Mouse (Mus musculus) right cerebral cortex, adult 18-20 months (tissue): ENCODE data around the gene Ankrd6.

ENCODE experiments used
- DNase-seq: peaks from one replicate; pipeline ENCODE4 v3.0.0; 2022; ENCODE audit warnings: mixed read lengths

Ankrd6 gene

DNA sequence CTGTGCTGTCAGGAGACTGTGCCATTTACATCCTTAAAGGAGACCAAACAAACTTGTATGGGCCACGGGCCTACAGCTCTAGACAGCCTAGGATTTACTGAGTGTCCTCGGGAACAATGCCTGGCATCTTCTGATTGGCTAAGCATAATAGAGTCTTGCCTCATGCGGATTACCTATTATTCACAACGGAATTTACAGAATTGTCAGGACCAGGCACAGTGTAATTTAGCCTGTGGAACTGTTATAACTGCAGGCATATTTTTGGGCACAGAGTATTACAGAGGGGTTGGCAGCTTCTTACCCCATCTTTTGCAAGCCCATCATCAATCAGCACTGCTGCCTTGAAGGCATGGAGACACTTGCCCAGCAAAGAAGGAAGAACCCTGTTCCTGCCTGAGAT lies 51.6 kb downstream of the Ankrd6 start:
- no peak for DNase-seq

DNA sequence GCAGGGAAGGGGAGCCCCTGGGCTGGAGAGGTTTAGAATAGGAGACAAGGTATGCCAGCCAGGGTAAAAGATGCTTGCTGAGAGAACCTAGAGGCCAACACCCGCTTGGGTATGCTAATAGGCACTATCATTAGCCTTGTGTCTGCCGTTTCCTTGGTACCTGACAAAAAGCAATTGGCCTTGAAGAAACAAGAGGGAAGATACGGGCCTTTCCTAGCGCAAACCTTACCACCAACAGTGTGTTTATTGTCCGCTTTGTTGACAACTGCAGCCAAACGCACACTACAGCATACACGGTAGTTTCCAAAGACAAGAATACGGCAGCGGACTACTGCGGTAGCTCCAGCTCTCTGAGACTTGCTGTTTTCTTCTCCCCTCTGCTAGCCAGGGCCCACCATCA lies 59.3 kb downstream of the Ankrd6 start:
- no peak for DNase-seq

DNA sequence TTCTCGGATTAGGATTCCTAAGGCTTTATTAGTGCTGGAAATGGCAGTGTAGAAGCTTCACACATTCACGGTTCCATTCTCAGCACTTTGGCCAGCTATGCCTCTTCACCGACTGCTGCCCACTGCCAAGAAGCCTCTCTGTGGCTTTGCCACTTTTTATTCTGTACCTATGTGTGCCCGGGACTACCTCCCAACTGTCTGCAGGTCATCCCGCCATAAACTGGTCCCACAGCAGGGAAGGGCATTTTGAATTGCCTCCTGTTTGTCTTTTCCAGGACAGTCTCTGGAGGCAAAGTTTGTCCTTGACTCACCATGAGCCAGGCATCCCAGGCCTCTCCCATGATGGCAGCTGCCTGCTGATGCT lies 59.9 kb downstream of the Ankrd6 start:
- DNase-seq: no peak

DNA sequence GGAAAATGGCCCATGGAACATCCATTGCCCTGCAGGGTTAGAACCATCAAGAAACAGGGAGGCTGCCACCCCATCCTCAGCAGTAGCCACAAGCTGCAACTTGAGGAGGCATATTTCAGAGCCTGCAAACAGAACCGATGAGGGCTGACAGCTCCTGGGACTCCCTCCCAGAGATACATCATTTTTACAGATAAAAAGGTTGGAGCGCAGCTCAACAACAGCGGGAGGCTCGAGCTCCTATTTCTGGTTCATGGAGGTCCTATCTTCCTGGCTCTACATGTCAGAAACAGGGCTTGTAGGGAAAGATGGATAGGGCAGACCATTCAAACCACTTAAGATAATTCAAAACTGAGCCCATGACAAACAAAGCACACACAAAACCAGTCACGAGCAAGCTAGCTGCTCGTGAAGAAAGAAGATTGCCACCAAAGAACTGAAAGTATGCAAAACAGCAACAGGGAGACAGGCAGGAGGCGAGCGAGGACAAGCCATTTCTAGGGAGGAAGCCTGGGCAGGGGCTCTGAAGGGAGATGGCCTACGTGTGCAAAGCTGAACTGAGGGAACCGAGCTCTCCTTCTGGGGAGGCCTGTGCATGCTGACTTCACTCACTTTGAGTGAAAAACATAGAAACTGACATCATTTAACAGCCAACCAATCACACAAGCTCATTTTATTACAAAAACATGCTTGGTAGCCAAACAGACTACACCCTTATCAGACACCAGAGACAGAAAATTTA lies 60.5 kb downstream of the Ankrd6 start:
- DNase-seq: no peak

DNA sequence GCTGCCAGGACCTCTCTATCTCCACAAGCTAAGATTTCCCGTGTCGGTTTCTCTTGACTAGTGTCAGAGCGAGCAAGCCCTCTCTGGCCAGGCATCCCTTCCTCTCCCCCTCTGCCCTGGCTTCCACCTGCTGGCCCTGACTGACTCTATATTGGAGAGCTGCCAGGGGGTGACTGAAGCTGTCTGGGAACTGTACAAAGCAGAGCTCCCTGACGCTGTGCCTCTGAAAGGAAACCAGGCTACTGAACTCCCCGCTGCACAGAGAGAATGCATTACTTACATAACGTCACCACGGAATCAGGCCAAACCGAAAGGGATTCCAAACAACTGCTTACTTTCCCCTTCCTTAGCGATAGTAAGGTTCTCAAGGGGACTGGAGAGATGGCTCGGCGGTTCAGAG lies 61.4 kb downstream of the Ankrd6 start:
- DNase-seq: peak; percentile 62

DNA sequence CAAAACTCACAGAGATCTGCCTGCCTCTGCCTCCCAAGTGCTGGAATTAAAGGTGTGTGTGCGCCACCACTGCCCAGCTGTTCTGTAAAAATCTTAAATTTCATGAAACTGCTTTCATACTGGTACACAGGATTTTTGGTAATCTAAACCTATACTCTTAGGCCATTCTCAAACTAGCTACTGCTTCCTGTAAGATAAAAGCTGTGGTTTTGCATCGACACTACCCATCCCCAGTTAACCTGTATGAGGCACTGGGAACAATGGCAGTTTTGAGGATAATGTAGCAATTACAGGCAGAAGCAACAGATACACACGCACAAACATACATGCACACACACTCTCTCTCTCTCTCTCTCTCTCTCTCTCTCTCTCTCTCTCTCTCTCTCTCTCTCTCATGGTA lies 64.2 kb downstream of the Ankrd6 start:
- DNase-seq: no peak

DNA sequence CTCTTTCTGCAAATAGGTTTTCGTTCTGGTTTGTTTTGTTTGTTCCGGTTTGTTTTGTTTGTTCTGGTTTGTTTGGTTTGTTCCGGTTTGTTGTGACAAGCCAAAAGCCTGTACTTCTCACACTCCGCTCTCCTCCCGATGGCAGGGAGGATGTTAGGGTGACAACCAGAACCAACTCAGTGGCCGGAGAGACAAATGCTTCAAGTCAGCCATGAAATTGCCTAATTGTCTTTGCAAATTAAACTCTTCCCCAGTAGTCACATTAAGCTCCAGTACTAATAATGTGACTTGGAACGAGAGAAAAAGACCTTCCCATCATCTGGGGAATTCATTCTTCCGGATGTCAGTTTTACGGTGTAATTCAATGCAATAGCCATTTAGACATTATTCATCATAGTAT lies 66.0 kb downstream of the Ankrd6 start:
- DNase-seq: no peak

DNA sequence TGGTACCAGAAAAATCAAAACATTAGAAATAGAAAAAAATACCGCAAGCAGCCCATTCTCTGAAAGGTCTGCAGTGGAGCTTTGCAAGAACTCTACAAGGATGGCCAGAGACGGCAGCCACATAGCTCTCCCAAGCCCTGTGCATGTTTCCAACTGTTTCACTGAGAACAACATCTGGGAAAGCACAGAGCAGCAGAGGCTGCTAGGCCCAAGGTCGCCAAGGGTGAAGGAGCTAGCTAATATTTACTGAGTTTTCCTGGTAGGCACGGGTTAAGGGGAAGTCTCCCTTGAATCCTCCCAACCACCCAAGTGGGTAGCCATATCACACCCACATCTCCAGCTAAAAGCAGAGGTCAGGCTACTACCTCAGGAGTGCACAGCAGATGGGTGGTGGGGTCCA lies 69.6 kb downstream of the Ankrd6 start:
- DNase-seq: no peak

DNA sequence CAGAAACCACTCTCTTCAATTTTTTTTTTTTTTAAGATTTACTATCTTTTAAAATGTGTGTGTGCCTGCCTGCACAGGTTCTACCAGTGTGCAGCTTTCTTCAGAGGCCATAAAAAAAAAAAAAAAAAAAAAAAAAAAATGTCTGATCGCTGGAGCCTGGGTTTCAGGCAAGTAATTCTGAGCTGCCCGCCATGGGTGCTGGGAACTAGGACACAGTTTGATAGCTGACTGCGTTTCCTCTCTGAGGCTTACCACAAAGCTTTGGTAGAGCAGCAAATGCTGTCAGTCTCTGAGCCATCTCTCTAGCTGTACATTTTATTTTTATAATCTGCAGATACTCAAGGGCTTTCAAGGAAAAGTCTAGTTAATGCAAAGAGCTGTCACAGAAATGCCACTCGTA lies 76.0 kb downstream of the Ankrd6 start:
- DNase-seq: no peak

DNA sequence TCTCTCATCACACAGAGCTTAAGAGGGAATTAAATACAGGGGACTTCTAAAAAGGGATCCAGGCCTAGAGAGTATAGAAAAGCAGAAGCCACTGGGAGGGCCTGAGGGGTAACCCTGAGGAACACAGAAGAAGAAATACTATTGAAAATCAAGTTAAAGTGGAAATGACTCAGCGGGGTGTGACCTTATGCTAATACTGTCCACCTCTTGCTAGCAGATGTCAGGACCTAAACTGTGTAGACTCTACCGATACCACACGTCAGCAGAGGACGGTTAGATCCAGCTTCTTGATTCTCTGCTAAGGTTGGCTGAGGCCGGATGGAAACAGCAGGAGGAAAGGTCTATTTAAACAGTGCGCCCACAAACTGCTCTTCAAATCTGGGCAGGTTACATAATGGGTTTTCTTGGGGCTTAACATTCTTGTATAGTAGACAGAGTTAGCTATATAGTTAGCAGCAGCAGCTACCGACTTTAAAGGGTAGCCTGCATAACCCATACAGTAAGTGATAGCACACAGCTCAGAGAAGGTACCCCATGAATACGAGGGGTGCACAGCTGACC lies 78.4 kb downstream of the Ankrd6 start:
- DNase-seq: peak; percentile 29

DNA sequence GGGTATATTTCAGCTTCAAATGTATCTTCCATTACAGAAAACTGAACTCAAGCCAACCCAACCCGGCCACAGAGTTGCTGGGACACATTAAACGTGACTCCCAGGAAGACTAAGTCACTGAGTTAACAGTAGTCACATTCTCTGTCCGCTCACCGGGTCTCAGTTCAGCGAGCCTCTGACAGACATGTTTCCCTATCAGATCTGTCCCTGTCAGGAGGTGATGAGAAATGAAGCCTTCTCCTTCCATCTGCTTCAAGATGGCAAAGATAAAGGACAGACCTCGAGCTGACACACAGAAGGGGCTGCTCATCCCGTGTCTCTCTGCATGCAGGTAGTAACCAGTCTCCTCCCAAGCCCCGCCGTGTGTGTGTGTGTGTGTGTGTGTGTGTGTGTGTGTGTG lies 81.3 kb downstream of the Ankrd6 start:
- no peak for DNase-seq

DNA sequence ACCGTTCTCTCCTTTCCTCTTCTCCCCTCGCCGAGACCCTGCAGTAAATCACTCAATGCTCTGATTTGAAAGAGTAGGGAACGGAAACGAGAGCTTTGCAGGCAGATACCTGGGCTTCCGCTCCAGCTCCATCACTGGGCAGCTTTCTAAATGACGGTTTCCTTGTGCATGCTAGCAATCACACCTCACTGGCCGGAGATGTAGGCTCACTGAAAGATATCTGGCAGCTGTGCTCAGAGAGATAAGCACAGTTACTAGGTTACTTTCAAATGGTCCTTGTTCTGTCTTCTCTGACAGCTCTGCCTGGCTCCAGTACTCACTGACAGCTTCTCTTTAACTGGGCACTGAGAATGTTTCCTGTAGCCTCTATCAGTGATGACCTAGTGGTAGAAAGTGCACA lies 81.8 kb downstream of the Ankrd6 start:
- DNase-seq: no peak

DNA sequence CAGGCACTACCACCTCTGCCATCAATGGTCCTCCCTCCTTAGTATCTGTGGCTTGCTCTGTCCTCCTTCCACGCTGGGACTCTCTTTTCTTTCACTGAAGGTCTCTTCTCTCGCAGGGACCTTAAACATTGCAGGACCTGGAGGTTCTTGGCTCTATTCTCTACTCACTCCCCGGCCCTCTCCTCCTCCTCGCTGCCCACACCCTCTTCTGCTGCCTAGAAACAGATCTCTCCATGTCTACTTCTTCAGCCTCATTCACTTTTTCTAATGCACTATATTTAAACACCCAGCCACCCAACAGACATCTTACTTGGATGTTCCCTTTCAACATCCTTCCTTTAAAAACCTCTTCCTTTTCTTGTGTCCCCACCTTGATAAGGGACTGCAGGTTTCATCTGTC lies 82.2 kb downstream of the Ankrd6 start:
- DNase-seq: peak; percentile 57

DNA sequence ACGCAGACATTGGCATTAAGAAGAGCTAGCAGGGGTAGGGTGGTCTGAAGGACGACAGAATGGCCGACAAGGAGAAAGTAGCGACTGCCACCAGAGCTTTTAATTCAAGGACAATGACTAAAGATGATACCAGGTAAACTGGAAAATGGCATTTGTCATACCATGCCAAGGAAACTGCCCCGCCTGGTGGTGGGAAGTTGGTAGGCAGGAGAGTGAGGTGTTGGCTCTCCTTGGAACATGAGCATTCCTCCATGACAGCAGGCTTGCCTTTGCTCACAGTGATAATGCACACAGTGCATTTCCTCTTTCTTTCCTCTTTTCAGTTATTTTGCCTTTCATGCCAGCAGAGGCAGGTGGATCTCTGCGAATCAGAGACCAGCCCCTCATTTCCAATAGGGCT lies 83.2 kb downstream of the Ankrd6 start:
- no peak for DNase-seq

DNA sequence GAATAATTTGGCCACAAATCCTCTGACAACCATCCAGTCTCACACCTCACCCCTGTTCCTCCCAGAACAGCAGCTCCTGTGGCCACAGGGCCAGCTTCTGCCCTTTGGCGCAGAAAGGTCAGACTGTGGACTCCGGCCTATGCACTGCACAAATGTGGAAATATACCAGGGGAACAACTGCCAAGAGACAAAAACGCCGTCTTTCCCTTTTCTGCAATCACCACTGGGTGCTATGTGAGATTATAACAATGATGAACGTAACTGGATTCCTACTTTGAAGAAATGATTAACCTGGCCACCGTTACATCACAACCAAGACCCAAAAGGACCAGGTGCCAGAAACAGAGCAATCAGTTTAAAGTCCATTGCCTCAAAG lies 85.8 kb downstream of the Ankrd6 start:
- DNase-seq: no peak

DNA sequence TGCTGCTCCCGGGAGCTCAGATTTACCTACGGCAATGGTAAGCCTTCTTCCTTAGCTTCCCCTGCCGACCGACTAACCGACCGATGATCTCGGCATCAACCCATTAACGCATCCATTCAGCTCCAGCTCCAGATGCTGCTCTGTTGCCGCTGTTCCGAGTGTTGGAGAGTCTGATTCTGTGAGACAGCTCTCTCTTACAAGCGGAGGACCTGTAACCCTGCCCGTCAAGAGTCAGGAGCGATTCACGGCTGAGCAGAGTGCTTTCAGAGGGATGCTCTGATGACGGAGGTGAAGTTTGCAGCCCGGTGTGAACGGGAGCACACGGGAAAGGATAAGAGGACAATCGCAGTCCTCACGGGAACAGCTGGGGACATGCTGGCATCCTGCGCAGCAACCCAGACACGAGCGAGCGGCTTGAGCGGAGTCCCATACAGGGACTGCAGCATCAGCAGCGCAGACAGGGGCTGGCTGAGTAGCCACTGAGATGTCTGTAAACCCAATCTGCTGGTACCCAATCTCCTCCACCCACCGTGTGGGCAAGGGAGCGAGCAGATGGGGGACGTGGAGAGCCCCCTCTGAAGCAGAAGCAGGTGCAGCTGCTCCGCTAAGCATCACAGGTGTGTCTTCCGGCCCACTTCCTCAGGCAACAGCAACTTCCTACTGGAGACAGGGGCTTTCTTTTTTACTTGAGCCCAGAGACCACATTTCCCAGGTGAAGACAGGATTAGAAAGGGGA lies 86.3 kb downstream of the Ankrd6 start:
- DNase-seq: peak; percentile 15

DNA sequence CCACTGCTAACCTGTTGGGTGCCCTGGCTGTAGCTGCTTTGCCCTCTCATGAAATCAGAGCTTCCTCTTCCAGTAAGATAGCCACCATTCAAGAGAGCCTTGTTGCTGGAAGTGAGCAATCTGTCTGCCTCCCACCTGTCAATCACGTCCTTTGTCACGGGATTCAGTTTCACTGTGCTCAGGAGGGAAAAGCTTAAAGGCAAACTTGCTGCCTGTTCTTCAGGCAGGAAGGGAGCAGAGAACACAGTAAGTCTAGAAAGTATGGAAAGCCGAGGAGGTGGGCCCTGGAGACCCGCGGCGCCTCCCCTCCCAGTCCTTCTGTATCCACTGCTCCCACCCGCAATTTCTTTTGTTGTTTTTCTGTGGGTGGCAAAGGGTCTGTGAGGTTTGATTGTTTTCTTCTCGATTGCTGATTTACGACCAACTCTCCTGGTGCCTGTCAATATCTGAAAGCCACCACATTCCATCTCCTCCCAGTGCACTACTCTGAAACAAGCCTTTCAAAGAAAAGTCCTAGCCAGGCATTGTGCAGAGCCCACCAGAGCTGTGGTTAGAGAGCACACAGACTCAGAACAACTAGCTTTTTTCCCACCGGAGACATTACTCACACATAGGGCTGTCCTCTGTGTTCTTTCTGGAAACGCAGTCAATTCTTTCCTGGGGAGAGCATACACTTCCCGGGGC lies 87.1 kb downstream of the Ankrd6 start:
- DNase-seq: no peak

DNA sequence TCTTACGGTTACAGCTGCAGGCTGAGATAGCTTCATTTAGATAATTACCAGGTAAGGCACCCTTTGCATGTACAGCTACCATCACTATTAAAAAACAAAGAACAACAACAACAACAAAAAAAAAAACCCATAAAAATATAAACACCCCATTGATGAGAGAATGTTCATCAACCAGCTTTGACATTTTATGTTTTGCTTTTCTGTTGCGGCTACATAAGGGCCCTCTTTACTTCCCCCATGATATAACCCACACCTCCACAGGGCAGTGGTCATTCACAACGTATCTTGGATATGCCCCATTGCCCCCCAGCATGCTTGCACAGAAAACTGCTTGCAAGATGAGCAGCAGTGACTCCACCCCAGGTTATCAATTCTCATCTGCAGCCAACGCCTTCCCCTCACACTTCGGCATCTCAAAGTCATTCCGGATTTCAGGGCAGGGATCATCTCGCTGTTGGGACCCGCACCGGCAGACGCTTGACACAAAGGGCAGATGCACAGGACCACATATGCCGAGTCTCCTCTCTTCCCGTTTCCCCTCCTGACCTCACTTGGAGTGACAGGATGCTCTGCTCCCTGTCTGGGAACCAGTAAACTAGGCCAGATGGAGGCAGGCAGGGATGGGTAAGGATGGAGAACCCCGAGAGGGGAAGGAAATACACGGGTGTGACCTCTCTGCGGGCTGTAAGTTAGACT lies 87.7 kb downstream of the Ankrd6 start:
- DNase-seq: no peak

DNA sequence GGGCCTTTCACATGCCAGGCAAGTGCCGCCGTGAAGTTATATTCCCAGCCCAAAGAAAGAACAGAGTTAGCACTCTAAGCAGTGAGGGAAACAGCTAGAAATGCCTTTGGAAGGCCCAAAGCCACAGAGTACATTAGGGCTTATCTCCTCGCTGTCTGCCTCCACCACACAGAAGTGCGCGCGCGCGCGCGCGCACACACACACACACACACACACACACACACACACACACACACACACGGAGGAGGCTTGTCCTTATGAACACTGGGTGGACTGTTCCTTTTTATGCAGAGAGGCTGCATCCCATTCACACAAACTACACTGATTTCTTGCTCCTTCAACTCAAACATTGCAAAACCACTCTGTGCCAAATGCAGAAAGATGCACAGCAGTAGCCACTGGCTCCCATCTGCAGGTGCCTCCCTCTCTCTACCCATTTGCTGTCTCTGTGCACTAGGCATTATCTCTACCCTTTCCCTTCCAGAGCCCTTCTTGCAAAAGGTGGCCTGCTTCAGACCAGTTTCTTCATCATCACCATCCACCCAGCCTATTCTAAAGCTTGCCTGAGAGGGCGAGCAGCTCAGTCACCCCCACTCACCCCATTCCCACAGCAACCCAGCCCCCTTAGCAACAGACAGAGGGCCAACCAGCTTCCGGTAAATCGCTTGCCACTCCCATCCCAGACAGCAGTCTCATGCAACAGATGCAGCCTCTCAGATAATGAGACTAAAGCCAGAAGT lies 88.5 kb downstream of the Ankrd6 start:
- DNase-seq: peak; percentile 52

DNA sequence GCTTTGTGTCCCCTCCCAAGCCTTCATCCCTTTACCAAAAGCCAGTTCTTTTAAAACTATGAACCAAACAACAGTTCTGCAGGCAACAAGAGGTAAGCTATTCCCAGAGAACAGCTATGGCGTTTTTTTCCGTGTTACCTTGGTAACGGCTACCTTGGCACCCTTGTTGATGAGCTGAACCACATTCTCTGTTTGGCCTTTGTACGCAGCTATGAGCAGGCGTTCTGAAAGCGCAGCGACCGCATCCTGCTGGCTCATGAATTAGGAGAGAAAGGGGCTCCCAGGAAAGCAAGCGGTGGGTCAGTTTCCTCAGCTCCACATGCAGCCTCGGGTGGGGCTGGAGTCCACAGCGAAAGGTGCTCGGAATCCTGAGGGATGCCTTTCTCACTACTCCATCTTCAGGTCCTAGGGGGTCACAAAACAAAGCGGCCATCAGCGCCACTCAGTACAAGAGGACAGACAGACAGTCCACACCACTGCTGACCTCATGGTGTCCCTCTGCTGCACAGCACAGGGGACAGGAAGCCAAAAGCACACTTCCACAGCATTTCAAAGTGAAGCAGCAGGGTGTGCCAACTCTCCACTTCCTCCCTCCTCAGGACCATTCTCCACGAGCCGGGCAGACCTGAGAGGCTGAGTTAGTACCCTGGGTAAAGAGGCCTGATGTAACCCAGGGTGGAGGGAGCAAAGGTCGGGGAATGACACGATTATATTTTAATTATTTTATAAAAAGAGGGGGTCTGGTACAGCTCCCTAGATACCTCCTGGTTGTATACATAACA lies 90.3 kb downstream of the Ankrd6 start:
- DNase-seq: peak; percentile 37

DNA sequence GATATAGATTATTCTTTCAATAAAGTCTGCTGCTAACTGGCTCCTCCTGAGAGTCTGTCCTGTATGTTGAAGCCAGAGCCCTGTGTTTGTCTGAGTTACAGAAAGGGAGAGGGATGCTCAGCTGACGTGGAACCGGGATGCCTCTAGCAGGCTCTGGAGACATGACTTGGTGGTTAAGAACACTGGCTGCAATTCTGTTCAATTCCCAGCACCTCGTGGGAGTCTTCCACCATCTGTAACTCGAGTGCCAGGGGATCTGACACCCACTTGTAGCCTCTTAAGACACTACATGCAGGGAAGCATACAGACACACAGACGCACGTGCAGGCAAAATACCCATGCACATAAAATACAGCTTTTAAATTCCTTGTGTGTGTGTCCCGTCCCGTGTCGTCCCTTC lies 95.1 kb downstream of the Ankrd6 start:
- peak; percentile 38 for DNase-seq

DNA sequence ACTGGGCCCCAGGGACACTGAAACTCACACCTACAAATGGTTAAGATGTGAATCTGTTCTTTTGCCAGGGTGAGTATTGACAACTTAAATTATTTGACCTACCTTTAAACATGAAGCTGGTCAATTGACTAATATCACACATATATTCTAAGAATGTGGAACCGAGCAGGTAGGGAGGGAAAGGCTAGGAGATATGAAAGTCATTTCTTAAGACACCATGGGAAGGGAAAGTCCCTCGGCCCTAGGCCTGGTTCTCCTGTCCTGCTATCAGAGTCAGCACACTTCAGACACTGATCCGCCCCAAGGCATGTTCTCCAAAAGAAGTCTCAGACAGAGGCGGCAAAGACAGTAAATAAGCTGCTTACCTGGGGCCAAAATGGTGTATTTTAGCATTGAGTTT lies 95.7 kb downstream of the Ankrd6 start:
- no peak for DNase-seq
